Mouse (Mus musculus) CD4-positive, CD25-positive, alpha-beta regulatory T cell, adult 4 months (primary cell): ENCODE measurements around the gene Syt16. TPM values are rescaled to one million over a fixed set of nuclear protein-coding genes. Genes with fewer than 3 reads are reported as not detected.

Experiments used
- ATAC-seq: one replicate; pipeline ENCODE4 v1.8.0; 2017
- polyA plus RNA-seq, 2 experiments: library from polyadenylated mRNA; unstranded; fragments of 100-300 nt; shearing (Covaris generic); gene quantifications; one replicate each; pipeline ENCODE4 v1.2.1; 2017

Gene Syt16
- polyA plus RNA-seq, 2 experiments from 2014 or later = not detected

GRCm38 (mm10) chr12:74230808-74231207 lies 233.3 kb downstream of the Syt16 start:
- ATAC-seq = no peak

- ATAC-seq = no peak
Observed at GRCm38 (mm10) chr12:74232845-74233244, 235.4 kb downstream of the Syt16 start.

GRCm38 (mm10) chr12:74236191-74236590 lies 238.7 kb downstream of the Syt16 start:
- ATAC-seq = no peak

GRCm38 (mm10) chr12:74238056-74238455 lies 240.6 kb downstream of the Syt16 start:
- ATAC-seq = no peak

- no peak for ATAC-seq
Observed at GRCm38 (mm10) chr12:74238806-74239205, 241.3 kb downstream of the Syt16 start.

- ATAC-seq = no peak
Observed at GRCm38 (mm10) chr12:74264846-74265245, 267.4 kb downstream of the Syt16 start.

- no peak for ATAC-seq
Observed at GRCm38 (mm10) chr12:74267049-74267448, 269.6 kb downstream of the Syt16 start.

- ATAC-seq = no peak
Observed at GRCm38 (mm10) chr12:74268644-74269285, 271.3 kb downstream of the Syt16 start.

- no peak for ATAC-seq
Observed at GRCm38 (mm10) chr12:74272545-74272944, 275.1 kb downstream of the Syt16 start.

- no peak for ATAC-seq
Observed at GRCm38 (mm10) chr12:74277265-74277664, 279.8 kb downstream of the Syt16 start.

- no peak for ATAC-seq
Observed at GRCm38 (mm10) chr12:74281403-74281802, 283.9 kb downstream of the Syt16 start.

- ATAC-seq = no peak
Observed at GRCm38 (mm10) chr12:74282846-74283245, 285.4 kb downstream of the Syt16 start.

- no peak for ATAC-seq
Observed at GRCm38 (mm10) chr12:74284020-74284684, 286.7 kb downstream of the Syt16 start.

- ATAC-seq = no peak
Observed at GRCm38 (mm10) chr12:74284685-74285054, 287.2 kb downstream of the Syt16 start.

- no peak for ATAC-seq
Observed at GRCm38 (mm10) chr12:74290983-74291382, 293.5 kb downstream of the Syt16 start.

GRCm38 (mm10) chr12:74293624-74294023 lies 296.2 kb downstream of the Syt16 start:
- no peak for ATAC-seq

GRCm38 (mm10) chr12:74296374-74296773 lies 298.9 kb downstream of the Syt16 start:
- no peak for ATAC-seq

GRCm38 (mm10) chr12:74301559-74301958 lies 304.1 kb downstream of the Syt16 start:
- ATAC-seq = no peak

GRCm38 (mm10) chr12:74303418-74304294 lies 306.2 kb downstream of the Syt16 start:
- ATAC-seq = no peak

GRCm38 (mm10) chr12:74312611-74313010 lies 315.1 kb downstream of the Syt16 start:
- no peak for ATAC-seq

GRCm38 (mm10) chr12:74315221-74315620 lies 317.8 kb downstream of the Syt16 start:
- ATAC-seq = no peak

- ATAC-seq = no peak
Observed at GRCm38 (mm10) chr12:74316344-74316973, 319.0 kb downstream of the Syt16 start, which contains the start of gene Gm11042. Gene Gm11042 (minus strand): TSS chr12:74316394.
